Comparison of ENCODE assay signal across 11 mouse cellular contexts in genomic region chrX:42373794-42374398, GRCm38 (mm10).
A peak's percentile ranks its signal among the peaks of the same experiment; 100 is the strongest.
DNase-seq lines count a peak whose midpoint lies in the region; ATAC-seq and TF ChIP-seq lines count a peak whose summit lies in the region.
"Had no signal": no experiment of that assay in that cellular context is flagged by ENCODE, and none has a peak within 500 bp of the region (broad histone marks: within the 10 kb centered on the region; RNA-seq: fewer than 3 reads in every experiment).

No protein-coding gene starts in this region.

- no peaks in the 10 kb centered on the region for H3K9me3 ChIP-seq in kidney, embryonic 15.5 days (replicated peaks)
- H3K9me3 ChIP-seq: hindbrain, embryonic 15.5 days; limb, embryonic 12.5 days; midbrain, embryonic 12.5 days had no signal

- no peak for ATAC-seq in kidney, embryonic 15.5 days (replicated peaks; ENCODE audit: low FRiP score)
- ATAC-seq: forebrain, embryonic 16.5 days had no signal

- TF ChIP-seq POLR2A in kidney, adult 2 months (IDR thresholded peaks at IDR 0.05; ENCODE audit: low read depth, low read length): no peak

- no peak overlapping the region for H3K27ac ChIP-seq in kidney, adult 2 months (ENCODE audit: insufficient read depth, low read depth, low read length)
- H3K27ac ChIP-seq in kidney, embryonic 15.5 days: no peak overlapping the region
- peak overlapping the region; percentile 49 for H3K27ac ChIP-seq in gastrocnemius, adult 2 months
- H3K27ac ChIP-seq: hindbrain, embryonic 15.5 days; limb, embryonic 12.5 days; midbrain, embryonic 12.5 days had no signal

- 55% methylated on average over 3 of the region's 3 CpGs for WGBS in kidney, adult 2 months
- 52% methylated on average over 3 of the region's 3 CpGs for WGBS in kidney, embryonic 15.5 days

- H3K36me3 ChIP-seq in kidney, adult 2 months (ENCODE audit: control insufficient read depth, insufficient read depth, low read length): no peaks in the 10 kb centered on the region
- H3K36me3 ChIP-seq in kidney, embryonic 15.5 days: no peaks in the 10 kb centered on the region
- H3K36me3 ChIP-seq: hindbrain, embryonic 15.5 days; limb, embryonic 12.5 days; midbrain, embryonic 12.5 days had no signal

- no peak overlapping the region for H3K4me3 ChIP-seq in kidney, adult 2 months (ENCODE audit: insufficient read depth, low read depth, low read length)
- H3K4me3 ChIP-seq in kidney, embryonic 15.5 days (replicated peaks): no peak overlapping the region
- H3K4me3 ChIP-seq in gastrocnemius, adult 2 months: no peak overlapping the region
- H3K4me3 ChIP-seq: hindbrain, embryonic 15.5 days; limb, embryonic 12.5 days; midbrain, embryonic 12.5 days had no signal

- no peak overlapping the region for H3K4me2 ChIP-seq in kidney, embryonic 15.5 days
- H3K4me2 ChIP-seq: hindbrain, embryonic 15.5 days; limb, embryonic 12.5 days; midbrain, embryonic 12.5 days had no signal

- no peaks in the 10 kb centered on the region for H3K27me3 ChIP-seq in kidney, adult 2 months (replicated peaks; ENCODE audit: control insufficient read depth, insufficient read depth, low read length)
- no peaks in the 10 kb centered on the region for H3K27me3 ChIP-seq in kidney, embryonic 15.5 days
- H3K27me3 ChIP-seq: hindbrain, embryonic 15.5 days; limb, embryonic 12.5 days; midbrain, embryonic 12.5 days had no signal

- no peak overlapping the region for H3K9ac ChIP-seq in kidney, embryonic 15.5 days
- H3K9ac ChIP-seq: hindbrain, embryonic 15.5 days; limb, embryonic 12.5 days; midbrain, embryonic 12.5 days had no signal

- TF ChIP-seq CTCF in kidney, adult 2 months (conservative IDR thresholded peaks at IDR 0.05; ENCODE audit: insufficient read depth, insufficient read length, low read depth, low read length): no peak
- TF ChIP-seq CTCF in gastrocnemius, adult 2 months (IDR thresholded peaks at IDR 0.05): no peak

- peak; percentile 43 for DNase-seq in kidney, adult 2 months
- DNase-seq in gastrocnemius, adult 2 months: peak; percentile 52
- peak; percentile 16 to 29 for DNase-seq in heart, postnatal 14 days
- peak; percentile 70 for DNase-seq in lung, postnatal 36 days
- no peak for DNase-seq in thymus, postnatal 14 days
- DNase-seq in cerebellum, postnatal 25 days: no peak

- intact Hi-C loops in gastrocnemius, adult 2 months (cut with DNase I): no loop called here
- intact Hi-C loops in heart, postnatal 14 days (cut with DNase I): no loop called here

- no peaks in the 10 kb centered on the region for H3K4me1 ChIP-seq in kidney, adult 2 months (ENCODE audit: control insufficient read depth, insufficient read depth, low read length)
- H3K4me1 ChIP-seq in kidney, embryonic 15.5 days: no peaks in the 10 kb centered on the region
- H3K4me1 ChIP-seq: hindbrain, embryonic 15.5 days; limb, embryonic 12.5 days; midbrain, embryonic 12.5 days had no signal

Comparison
In these comparisons a context has a peak if more than half of its experiments do, and no peak if none do; other contexts are left out.
1. DNase-seq: peak in kidney, adult 2 months (single experiment), gastrocnemius, adult 2 months (single experiment), heart, postnatal 14 days (2 of 2) and lung, postnatal 36 days (single experiment); none in thymus, postnatal 14 days (single experiment) and cerebellum, postnatal 25 days (0 of 2).